Mouse (Mus musculus) gastrocnemius, postnatal 4 days (tissue): ENCODE measurements around the gene Kri1. TPM values are rescaled to one million over a fixed set of nuclear protein-coding genes. Genes with fewer than 3 reads are reported as not detected.
"Not testable (repeated sequence)": the region's sequence is repeated elsewhere in the genome, so short reads cannot be mapped to it uniquely, and the experiment has no call there.

Experiments
- DNase-seq, 2 experiments: peaks; one replicate each; pipeline ENCODE4 v3.0.0; 2021 to 2022; ENCODE audit warnings: low spot score in 2 of 2, mixed read lengths in 2 of 2
- total RNA-seq, 2 experiments: library from RNA; stranded (reverse); gene quantifications; 2 replicates each; pipeline ENCODE4 v1.2.3; 2021

Gene Kri1
- total RNA-seq, 2 experiments from 2014 or later = 18.1 to 21.3 TPM

DNA sequence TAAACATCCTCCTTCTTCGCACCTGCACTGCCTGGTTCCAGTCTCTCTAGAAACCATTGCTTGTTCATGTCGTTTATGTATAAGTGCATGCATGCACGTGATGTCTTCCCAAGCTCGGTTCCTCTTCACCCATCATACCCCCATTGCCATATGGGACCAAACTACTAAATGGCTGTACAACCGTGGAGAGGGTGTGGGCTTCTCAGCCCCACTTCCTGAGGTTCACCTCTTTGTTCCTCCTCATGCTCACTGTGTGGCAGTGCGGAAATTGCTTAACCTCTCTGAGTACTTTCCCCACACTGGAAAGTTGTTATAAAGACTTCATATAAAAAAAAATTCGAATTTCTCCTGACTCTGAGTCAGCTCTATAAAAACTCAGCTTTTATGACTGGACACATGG, 28.9 kb upstream of the Kri1 start:
- DNase-seq = no peak

- peak; percentile 32 to 61 for DNase-seq
Observed at GRCm38 (mm10) chr9:21315421-21315820, 27.7 kb upstream of the Kri1 start.

DNA sequence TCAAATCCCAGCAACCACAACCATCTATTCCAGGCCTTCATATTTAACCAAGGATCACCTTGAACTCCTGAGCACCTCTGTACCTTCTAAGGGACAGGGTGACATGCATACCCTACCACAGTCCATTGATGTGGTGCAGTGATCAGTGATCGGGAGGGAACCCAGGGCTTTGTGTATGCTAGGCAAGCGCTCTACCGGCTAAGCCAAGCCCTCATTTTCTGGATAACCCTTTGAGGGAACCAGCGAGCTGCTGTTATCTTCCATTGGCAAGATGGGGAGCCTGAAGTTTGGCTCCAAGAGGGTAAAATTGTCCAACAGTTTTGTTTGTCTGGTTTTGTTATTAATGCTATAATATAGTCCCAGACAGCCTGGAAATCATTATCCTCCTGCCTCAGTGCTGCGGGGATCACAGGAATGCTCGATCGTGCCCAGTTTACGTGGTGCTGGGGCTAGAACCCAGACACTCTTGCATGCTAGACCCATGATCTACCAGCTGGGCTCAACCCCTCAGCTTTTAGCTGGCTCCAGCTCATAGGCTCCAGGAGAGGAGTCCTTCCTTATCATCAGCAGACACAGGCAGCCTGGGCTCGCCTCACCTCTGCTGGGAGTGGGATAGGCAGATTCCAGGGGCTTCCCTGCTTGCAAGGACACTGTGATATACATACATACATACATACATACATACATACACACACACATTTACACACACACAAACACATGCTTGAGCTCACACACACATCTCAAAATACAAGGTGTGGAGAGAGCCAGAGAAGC, 26.8 kb upstream of the Kri1 start:
- DNase-seq = no peak

DNA sequence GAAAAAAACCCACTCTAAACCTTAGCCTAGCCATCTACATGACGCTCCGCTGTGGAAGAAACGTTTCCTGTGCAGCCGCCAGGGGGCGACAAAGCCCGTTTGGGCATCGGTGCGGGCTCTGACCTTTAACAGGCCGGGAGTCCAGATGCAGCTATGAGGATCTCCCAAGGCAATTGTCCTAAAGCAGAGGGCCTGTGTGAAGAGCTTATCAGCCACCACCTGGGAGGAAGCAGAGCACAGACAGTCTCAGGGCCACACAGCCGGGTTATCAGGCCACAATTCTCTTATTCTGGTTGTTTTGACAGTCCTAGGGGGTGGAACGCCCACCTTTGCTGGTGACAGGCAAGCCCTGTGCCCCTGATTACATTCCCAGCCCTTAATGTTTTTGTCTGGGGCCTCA, 25.6 kb upstream of the Kri1 start:
- DNase-seq = peak; percentile 89

DNA sequence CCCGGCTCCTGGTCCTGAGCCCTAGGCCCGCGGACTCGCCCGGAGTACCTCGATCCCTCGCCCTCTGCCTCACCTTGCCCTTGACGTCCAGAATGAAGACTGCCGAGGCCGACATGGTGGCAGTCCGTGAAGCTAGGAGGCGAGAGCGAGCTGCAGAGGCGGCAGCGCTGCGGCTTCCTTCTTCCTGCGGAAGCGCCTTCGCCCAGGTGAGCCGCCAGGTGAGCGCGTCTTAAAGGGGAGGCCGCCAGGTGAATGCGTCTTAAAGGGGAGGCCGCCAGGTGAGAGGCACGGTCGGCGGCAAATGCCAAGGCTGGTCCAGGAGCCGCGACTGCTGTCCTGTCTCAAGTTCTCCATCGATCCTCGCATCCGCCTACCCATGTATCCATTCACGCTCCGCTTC, 24.4 kb upstream of the Kri1 start, which contains the start of gene Ap1m2:
TSS of gene Ap1m2 (minus strand) at position 204 of the 400 bp plus-strand sequence.
- no peak for DNase-seq

DNA sequence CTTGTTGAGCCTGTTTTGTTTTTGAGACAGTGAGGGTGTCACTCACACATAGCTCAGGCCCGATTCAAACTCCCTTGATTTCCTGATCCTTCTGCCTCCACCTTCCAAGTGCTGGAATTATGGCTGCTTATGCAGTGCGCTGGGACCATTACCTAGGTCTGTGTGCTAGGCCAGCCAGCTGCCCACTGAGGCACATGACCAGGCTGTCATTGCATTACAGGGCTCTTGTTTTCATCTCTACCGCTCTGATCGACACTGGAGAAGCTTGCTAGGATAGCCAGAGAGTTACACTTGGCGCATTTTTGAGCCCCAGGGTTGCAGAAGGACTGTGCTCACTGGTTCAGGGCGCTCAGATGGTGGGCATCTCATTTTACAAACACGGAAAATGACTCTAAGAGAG, 23.9 kb upstream of the Kri1 start:
- no peak for DNase-seq

- DNase-seq = no peak
Observed at GRCm38 (mm10) chr9:21309150-21309741, 21.5 kb upstream of the Kri1 start.

- no peak for DNase-seq
Observed at GRCm38 (mm10) chr9:21305065-21305464, 17.3 kb upstream of the Kri1 start.

DNA sequence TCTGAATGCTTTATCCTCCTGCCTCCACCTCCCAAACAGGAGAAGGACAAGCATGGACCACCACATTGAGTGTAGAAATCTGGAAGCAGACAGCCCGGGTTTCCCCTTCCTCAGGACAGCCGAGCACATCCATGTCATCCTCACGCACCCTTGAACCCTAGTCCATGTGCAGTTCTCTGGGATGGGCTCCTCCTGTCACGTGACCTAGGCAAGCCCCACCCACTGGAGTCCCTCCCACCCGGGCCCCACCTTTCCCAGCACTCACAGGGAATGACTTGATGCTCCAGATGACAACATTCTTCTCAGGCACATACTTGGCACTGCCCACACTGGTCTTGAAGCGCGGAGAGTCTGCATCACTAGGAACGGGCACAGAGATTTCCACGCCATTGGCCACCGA, 11.2 kb upstream of the Kri1 start:
- no peak for DNase-seq

DNA sequence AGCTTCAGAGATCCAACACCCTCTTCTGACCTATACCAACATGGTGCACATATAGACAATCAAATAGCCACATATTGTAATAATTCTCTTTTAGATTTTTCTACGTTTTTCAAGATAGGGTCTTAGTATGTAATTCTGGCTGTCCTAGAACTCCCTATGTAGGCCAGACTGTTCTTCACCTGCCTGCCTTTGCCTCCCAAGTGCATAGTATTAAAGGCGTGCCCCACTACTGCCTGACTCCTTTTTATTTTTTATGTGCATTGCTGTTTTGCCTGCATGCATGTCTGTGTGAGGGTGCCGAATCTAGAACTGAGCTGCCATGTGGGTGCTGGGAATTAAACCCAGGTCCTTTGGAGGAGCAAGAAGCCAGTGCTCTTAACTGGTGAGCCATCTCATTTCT, 4.5 kb upstream of the Kri1 start:
- DNase-seq = no peak

GRCm38 (mm10) chr9:21291868-21292267, 4.1 kb upstream of the Kri1 start:
- not testable (repeated sequence) for DNase-seq

- DNase-seq = peak; percentile 98 to 100
Observed at GRCm38 (mm10) chr9:21291022-21291787, 3.4 kb upstream of the Kri1 start, which contains the start of gene Cdkn2d. Gene Cdkn2d, minus strand, starts transcription at chr9:21291407.

GRCm38 (mm10) chr9:21290589-21290988, 2.8 kb upstream of the Kri1 start:
- DNase-seq = no peak

DNA sequence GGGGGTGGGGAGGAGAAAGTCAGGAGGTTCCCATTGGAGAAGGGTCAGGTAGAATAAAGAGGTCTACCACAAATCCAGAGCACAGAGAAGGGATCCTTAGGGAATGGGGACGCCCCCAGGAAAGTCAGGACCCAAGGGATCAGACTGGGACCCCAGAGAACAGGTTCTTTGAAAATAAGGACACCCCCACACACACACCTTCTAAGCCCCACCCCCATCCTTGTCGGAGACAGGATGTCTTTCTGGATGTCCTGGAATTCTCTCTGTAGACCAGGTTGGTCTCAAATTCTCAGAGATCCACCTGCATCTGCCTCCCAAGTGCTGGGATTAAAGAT, 1.5 kb upstream of the Kri1 start:
- DNase-seq = no peak

DNA sequence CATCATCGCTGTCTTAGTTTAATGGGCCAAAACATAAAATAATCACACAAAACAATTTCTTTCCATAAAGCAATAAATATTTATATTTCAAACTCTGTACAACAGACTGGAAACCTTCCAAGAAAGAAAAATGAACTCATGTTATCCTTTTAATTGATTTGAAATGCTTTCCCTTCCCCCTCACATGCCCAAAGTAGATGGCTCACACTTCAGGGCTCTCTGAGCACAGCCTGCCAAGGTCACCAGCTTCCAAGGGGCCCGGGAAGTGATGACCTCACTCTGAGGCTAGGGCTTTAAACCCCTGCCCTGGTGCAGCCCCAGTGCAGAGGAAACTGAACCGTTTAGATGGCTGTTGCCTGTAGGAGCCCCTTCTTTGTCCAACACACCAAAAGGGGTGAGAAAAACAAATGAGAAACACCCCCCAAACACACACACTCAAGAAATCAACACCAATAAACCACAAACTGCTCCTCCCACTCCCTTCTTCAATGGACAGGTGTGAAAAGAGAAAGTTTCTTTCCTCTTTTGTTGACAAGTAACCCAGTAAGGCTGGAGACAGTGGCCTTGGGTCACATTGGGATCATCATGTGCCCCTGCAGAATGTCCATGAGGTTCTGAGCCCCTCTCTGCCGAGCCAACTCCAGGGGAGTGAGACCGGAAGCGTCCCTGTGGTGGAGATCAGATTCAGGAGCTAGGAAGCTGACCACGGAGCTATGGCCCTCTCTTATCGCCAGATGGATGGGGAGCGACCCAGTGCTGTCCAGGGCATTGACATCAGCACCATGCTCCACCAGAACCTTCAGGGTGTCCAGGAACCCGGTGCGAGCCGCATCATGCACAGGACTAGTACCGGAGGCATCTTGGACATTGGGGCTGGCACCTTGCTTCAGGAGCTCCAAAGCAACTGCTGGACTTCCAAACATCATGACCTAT, 901 bp upstream of the Kri1 start:
- no peak for DNase-seq

- DNase-seq = no peak
Observed at GRCm38 (mm10) chr9:21286753-21287152, 1.0 kb downstream of the Kri1 start.

DNA sequence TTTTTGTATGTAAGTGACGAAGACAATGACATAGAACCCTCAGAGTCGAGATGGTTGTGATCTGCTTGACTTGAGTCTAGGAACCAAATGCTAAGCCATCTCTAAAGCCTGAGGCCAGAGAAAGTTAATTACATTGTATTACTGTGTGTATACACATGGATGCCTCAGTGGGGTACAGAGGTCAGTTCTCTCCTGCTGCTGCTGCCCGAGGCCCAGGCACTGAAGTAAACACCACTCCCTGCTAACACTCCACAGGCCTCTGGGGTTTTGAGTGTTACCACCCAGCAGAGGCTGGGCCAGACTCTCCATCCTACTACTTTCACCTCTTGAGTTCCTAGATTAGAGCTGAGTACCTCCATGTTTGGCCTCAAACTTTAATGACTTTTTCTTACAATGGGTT, 3.8 kb downstream of the Kri1 start:
- DNase-seq = no peak

DNA sequence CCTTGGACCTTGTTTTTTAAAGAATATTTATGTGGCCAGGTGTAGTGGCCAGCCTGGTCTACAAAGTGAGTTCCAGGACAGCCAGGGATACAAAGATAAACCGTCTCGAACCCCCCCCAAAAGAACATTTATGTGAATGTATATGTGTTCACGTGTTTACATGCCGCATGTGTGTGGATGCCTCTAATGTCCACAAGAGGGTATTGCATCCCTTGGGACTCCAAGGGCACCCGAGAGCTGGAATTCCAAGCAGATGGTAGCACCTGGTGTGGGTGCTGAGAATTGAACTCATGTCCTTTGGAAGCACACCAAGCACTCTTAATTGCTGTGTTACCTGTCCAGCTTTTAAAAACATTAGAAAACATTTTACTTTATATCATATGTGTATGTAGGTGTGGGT, 4.2 kb downstream of the Kri1 start:
- no peak for DNase-seq

DNA sequence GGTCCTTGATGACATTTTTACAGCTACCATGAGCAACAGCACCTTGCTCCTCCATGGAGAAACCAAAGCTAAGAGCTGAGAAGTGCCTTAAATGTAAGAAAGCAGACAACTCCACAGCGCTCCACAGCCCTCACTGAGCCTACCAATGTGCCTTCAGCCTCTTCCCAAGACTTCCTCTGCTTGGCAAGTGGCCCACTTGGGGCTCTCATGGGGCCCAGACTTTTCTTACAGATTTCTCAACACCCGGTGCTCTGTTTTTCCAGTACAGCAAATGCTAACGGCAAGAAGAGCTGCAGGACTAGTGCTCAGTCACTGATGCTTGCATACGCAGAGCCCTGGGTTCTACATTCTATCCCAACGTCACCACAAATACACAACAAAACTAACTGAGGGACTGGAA, 10.0 kb downstream of the Kri1 start:
- DNase-seq = no peak

DNA sequence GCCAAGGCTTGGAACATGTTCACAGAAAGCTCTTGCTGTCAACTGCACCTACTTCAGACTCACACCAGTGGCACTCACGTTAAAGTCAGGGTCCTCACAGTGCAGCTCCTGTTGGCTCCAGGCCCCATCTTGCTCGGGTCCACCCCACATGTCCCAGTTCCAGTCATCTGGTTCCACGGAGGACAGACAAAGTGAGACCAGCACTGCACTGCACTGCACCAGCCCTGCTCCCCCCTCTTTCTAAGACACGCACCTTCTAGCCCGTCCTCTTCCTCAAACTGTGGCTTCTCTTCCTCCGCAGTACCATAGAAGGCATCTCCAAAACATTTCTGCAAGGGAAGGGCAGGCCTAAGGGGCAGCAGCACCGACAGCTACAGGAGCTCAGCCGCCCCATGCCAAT, 11.5 kb downstream of the Kri1 start:
- no peak for DNase-seq

DNA sequence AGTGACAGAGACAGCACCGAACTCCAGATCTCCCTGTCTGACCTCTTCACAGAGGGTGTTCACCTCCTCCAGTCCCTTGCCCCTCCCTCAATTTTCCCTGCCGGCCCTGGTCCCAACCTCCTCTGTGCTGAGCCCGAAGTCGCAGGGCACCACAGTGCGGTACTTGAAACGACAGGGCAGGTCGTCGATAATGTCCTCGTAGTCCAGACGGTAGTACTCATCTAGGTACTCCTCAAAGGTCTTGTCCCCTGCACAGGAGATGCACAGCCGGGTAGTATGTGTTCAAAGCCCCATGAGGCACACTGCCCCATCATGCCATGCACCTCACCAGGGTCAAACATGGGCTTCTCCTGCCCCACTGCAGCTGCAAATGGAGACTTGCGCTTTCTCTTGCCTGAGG, 12.0 kb downstream of the Kri1 start:
- DNase-seq = no peak
